Mouse (Mus musculus) fibroblast of lung, adult 2 months (primary cell): ENCODE measurements around the gene Gm33815.
"Not testable (repeated sequence)": the region's sequence is repeated elsewhere in the genome, so short reads cannot be mapped to it uniquely, and the experiment has no call there.

Source experiments
- DNase-seq: peaks from one replicate; pipeline ENCODE4 v3.0.0-alpha.2; 2011; ENCODE audit warnings: low read depth

Gm33815 gene

DNA sequence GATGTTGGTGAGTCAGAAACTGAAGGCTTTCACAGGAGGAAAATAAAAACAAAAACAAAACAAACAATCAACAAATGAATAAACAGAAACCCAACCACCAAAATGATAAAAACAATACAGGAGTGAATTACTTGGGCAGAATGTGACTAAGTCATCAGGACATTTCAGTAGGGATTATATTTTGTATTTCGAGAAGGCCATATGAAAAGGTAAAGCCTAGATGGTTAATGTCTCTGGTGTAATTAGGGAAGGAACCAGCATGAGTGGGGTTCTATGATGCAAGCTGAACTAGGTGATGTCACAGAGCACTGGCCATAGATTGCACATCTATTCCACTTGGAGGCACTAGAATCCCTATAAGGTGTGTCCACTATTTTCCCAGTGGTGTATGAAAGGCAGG is at the start of gene Gm33815:
Gene Gm33815, plus strand, starts transcription at position 301 of the 400 bp plus-strand sequence.
- not testable (repeated sequence) for DNase-seq
